Mouse (Mus musculus): ENCODE results near the gene Drd4. TPM values are rescaled to one million over a fixed set of nuclear protein-coding genes. Genes with fewer than 3 reads are reported as not detected.

The Drd4 gene
- total and polyA plus RNA-seq, 3 experiments = not detected

DNA sequence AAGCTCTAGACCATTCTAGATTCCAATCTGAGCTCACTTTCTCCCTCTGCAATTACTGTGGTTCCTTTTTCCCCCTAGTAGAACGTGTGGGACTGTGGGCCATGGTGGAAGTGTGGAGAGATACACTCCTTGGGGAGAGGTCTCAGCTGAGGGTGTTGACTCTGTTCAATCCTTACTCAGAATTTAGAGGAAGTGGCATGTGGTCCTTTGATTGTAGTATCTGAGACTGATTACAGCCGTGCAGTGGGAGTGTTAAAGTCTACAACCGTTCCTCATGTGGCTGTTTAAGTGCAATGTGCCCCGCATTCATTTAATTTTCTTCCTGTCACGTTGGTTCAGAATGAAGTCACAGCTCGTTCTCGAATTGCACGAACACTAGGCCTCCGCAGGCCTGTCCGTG lies 35.6 kb upstream of the Drd4 start:
- dilution Hi-C loops (cut with MboI; ENCODE audit: extremely low pct_ligation_motif_present, extremely low pct_unique_long_range_greater_than_20kb, low sequenced_read_pairs) (no loop called here), in situ Hi-C loops (cut with MboI; ENCODE audit: low pct_ligation_motif_present, low pct_unique_long_range_greater_than_20kb, low sequenced_read_pairs) (no loop called here)
- no peaks in the 10 kb centered on the region for H3K79me2 ChIP-seq (replicated peaks; ENCODE audit: control insufficient read depth, extremely low read depth, insufficient read depth, poor library complexity, severe bottlenecking)
- H3K4me3 ChIP-seq (replicated peaks in 1 of 3; ENCODE audit: low read depth in 2 of 3, low read length in 2 of 3, poor library complexity in 1 of 3) = no peak overlapping the region
- peaks cover 76 to 94% of the 10 kb centered on the region in 2 experiments for H3K36me3 ChIP-seq (replicated peaks in 1 of 2; ENCODE audit: control insufficient read depth in 1 of 2, insufficient read depth in 1 of 2, low read length in 1 of 2)
- no peak overlapping the region for H3K4me2 ChIP-seq (ENCODE audit: insufficient read depth, low read depth, poor library complexity, severe bottlenecking)
- no peaks in the 10 kb centered on the region for H3K27me3 ChIP-seq (replicated peaks)
- H3K4me1 ChIP-seq (ENCODE audit: control insufficient read depth in 1 of 2, insufficient read depth in 2 of 2) = peaks cover 2 to 5% of the 10 kb centered on the region in 2 experiments; a peak in 2 of 4 replicates
- DNase-seq (ENCODE audit: extremely low read depth) = no peak
- no peaks in the 10 kb centered on the region for H3K9me3 ChIP-seq (replicated peaks; ENCODE audit: low read length)
- TF ChIP-seq IRF4 (IDR thresholded peaks at IDR 0.05; ENCODE audit: low read depth, low read length) (no peak), GABPA (IDR thresholded peaks at IDR 0.05; ENCODE audit: insufficient replicate concordance, low read depth, low read length) (no peak), KAT2A (IDR thresholded peaks at IDR 0.05; ENCODE audit: insufficient replicate concordance, low read length) (no peak), TBP (conservative IDR thresholded peaks at IDR 0.05; ENCODE audit: low read depth, low read length) (no peak), ETS1 (conservative IDR thresholded peaks at IDR 0.05; ENCODE audit: low read depth, low read length) (no peak), EP300 (IDR thresholded peaks at IDR 0.05; ENCODE audit: low read length) (no peak), NELFE (IDR thresholded peaks at IDR 0.05; ENCODE audit: low read depth, low read length) (no peak), BHLHE40 (IDR thresholded peaks at IDR 0.05; ENCODE audit: low read depth, low read length) (no peak), MAFK (IDR thresholded peaks at IDR 0.05; ENCODE audit: insufficient replicate concordance, low read length) (no peak), NRF1 (IDR thresholded peaks at IDR 0.05; ENCODE audit: low read depth, low read length) (no peak)
- no peak overlapping the region for H3K9ac ChIP-seq (ENCODE audit: insufficient read depth, low read depth)
- peak overlapping the region; percentile 2; the same call in 1 of the 2 replicates for H3K27ac ChIP-seq (ENCODE audit: insufficient read depth, low read depth)

GRCm38 (mm10) chr7:141261480-141261879 lies 30.3 kb upstream of the Drd4 start:
- Histone ChIP-seq H3K9ac (ENCODE audit: insufficient read depth, low read depth) (no peak overlapping the region), H3K27ac (ENCODE audit: insufficient read depth, low read depth) (no peak overlapping the region), H3K4me2 (ENCODE audit: insufficient read depth, low read depth, poor library complexity, severe bottlenecking) (no peak overlapping the region), H3K4me1 (ENCODE audit: control insufficient read depth in 1 of 2, insufficient read depth in 2 of 2) (peaks cover 14 to 24% of the 10 kb centered on the region in 2 experiments), H3K4me3 (replicated peaks in 1 of 3; ENCODE audit: low read depth in 2 of 3, low read length in 2 of 3, poor library complexity in 1 of 3) (no peak overlapping the region), H3K36me3 (replicated peaks in 1 of 2; ENCODE audit: control insufficient read depth in 1 of 2, insufficient read depth in 1 of 2, low read length in 1 of 2) (peaks cover 81 to 85% of the 10 kb centered on the region in 2 experiments), H3K79me2 (replicated peaks; ENCODE audit: control insufficient read depth, extremely low read depth, insufficient read depth, poor library complexity, severe bottlenecking) (no peaks in the 10 kb centered on the region), H3K9me3 (replicated peaks; ENCODE audit: low read length) (no peaks in the 10 kb centered on the region), H3K27me3 (replicated peaks) (no peaks in the 10 kb centered on the region)
- DNase-seq (ENCODE audit: extremely low read depth) = no peak
- dilution Hi-C loops (cut with MboI; ENCODE audit: extremely low pct_ligation_motif_present, extremely low pct_unique_long_range_greater_than_20kb, low sequenced_read_pairs) (no loop called here), in situ Hi-C loops (cut with MboI; ENCODE audit: low pct_ligation_motif_present, low pct_unique_long_range_greater_than_20kb, low sequenced_read_pairs) (loop anchor here (10.0 kb wide), 1 partner anchor 103 kb away; no protein-coding TSS in a partner anchor)
- TF ChIP-seq NRF1 (IDR thresholded peaks at IDR 0.05; ENCODE audit: low read depth, low read length) = no peak
- TF ChIP-seq PAX5 (IDR thresholded peaks at IDR 0.05; ENCODE audit: low read length) = no peak
- no peak for TF ChIP-seq GABPA (IDR thresholded peaks at IDR 0.05; ENCODE audit: insufficient replicate concordance, low read depth, low read length)
- TF ChIP-seq USF2 (conservative IDR thresholded peaks at IDR 0.05; ENCODE audit: low read depth, low read length) = no peak
- no peak for TF ChIP-seq BHLHE40 (IDR thresholded peaks at IDR 0.05; ENCODE audit: low read depth, low read length)
- no peak for TF ChIP-seq CHD1 (IDR thresholded peaks at IDR 0.05; ENCODE audit: low read depth, low read length)
- no peak for TF ChIP-seq ELF1 (IDR thresholded peaks at IDR 0.05; ENCODE audit: low read depth, low read length)
- no peak for TF ChIP-seq RAD21 (IDR thresholded peaks at IDR 0.05; ENCODE audit: low read depth, low read length)
- no peak for TF ChIP-seq MAX (IDR thresholded peaks at IDR 0.05; ENCODE audit: low read length)
- TF ChIP-seq MAFK (IDR thresholded peaks at IDR 0.05; ENCODE audit: insufficient replicate concordance, low read length) = no peak
- no peak for TF ChIP-seq JUND (conservative IDR thresholded peaks at IDR 0.05; ENCODE audit: low read depth, low read length)
- no peak for TF ChIP-seq SIN3A (IDR thresholded peaks at IDR 0.05; ENCODE audit: low read length)
- no peak for TF ChIP-seq HCFC1 (IDR thresholded peaks at IDR 0.05; ENCODE audit: low read depth, low read length)
- TF ChIP-seq UBTF (IDR thresholded peaks at IDR 0.05; ENCODE audit: low read depth, low read length) = no peak
- TF ChIP-seq ZNF384 (IDR thresholded peaks at IDR 0.05; ENCODE audit: low read depth, low read length) = no peak
- TF ChIP-seq ETS1 (conservative IDR thresholded peaks at IDR 0.05; ENCODE audit: low read depth, low read length) = no peak
- no peak for TF ChIP-seq TCF12 (IDR thresholded peaks at IDR 0.05; ENCODE audit: low read depth, low read length)
- TF ChIP-seq POLR2A (IDR thresholded peaks at IDR 0.05; ENCODE audit: low read depth, low read length) = no peak
- no peak for TF ChIP-seq IRF4 (IDR thresholded peaks at IDR 0.05; ENCODE audit: low read depth, low read length)
- no peak for TF ChIP-seq USF1 (IDR thresholded peaks at IDR 0.05; ENCODE audit: low read depth, low read length)
